Comparison of ENCODE assay signal across 1 mouse cellular context in the genomic region with DNA sequence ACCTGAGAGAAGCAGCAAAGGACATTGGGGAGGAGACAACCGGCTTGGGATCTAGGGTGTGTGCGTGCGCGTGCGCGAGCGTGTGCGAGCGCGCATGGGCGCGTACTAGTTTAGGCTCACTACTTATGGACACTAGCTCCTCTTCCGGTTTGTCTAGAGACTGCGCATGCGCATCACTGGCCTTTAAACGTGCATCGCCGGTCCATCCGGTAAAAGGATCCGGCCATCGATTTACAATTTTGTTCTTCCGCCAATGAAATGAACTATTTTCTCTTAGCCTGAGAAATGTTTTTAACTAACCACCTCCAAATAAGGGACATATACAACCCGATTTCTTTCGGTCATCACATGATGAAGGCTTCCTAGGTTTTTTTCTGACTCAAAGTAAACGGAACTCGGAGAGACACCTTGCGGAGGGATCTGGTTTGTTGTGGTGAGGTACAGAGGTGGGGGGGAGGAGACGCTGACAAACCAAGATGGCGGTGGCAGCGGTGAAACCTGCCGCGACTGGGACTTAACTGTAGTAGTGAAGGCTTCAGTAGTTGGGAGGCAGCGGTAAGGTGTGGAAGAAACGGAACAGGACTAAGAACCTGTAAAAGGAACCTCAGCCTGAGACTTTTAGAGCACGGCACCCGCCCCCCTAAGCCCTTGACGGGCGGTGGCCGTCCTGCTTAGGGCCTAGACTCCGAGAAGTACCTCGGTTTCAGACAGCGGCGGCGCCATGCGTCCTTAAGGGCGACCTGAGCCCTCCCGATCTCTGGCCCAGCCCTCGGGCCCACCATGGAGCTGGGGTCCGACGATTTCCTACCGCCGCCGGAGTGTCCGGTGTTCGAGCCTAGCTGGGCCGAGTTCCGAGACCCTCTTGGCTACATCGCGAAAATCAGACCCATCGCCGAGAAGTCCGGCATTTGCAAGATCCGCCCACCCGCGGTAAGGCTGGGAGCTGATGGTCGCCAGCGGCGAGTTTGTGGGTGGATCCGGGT.
TF ChIP-seq lines count a peak whose summit lies in the region.

TSS of gene Kdm5c (plus strand) at position 240 of the 983 bp plus-strand sequence.

TF ChIP-seq in MEL, 35 proteins besides CTCF, POLR2A, EP300 and RAD21 (continued from another document):
- TF ChIP-seq POLR2AphosphoS2 (IDR thresholded peaks at IDR 0.05; ENCODE audit: low read length) (peak; percentile 29; the same call in 1 of the 2 replicates), MEF2A (IDR thresholded peaks at IDR 0.05; ENCODE audit: extremely low read depth, insufficient replicate concordance, low read depth, low read length, poor library complexity, severe bottlenecking) (no peak), JUND (IDR thresholded peaks at IDR 0.05; ENCODE audit: low read depth, low read length) (peak; percentile 35), ELF1 (IDR thresholded peaks at IDR 0.05; ENCODE audit: low read depth, low read length) (peak; percentile 96), NELFE (IDR thresholded peaks at IDR 0.05; ENCODE audit: low read depth, low read length) (peak; percentile 91), MXI1 (IDR thresholded peaks at IDR 0.05; ENCODE audit: low read depth, low read length) (peak; percentile 79; the same call in 1 of the 2 replicates), GABPA (IDR thresholded peaks at IDR 0.05; ENCODE audit: low read depth, low read length) (no peak), NRF1 (IDR thresholded peaks at IDR 0.05; ENCODE audit: insufficient read depth, low read depth, low read length, poor library complexity, severe bottlenecking) (peak; percentile 95), UBTF (IDR thresholded peaks at IDR 0.05; ENCODE audit: borderline replicate concordance, insufficient read depth, low read depth, low read length) (no peak), BHLHE40 (IDR thresholded peaks at IDR 0.05; ENCODE audit: borderline replicate concordance, low read depth, low read length) (peak; percentile 62; the same call in 1 of the 2 replicates), GATA1 (IDR thresholded peaks at IDR 0.05; ENCODE audit: low read depth, low read length) (0 out of 2 replicates have a peak, but pooled peaks have one; percentile 2), TAL1 (IDR thresholded peaks at IDR 0.05; ENCODE audit: low read length) (no peak), TCF12 (IDR thresholded peaks at IDR 0.05; ENCODE audit: low read depth, low read length) (peak; percentile 73), SMC3 (IDR thresholded peaks at IDR 0.05; ENCODE audit: low read depth, low read length) (no peak), HCFC1 (IDR thresholded peaks at IDR 0.05; ENCODE audit: low read depth, low read length) (peak; percentile 85), MAX (IDR thresholded peaks at IDR 0.05; ENCODE audit: low read length) (peak; percentile 84)
